ENCODE assay signal across 12 mouse cellular contexts in the genomic region with DNA sequence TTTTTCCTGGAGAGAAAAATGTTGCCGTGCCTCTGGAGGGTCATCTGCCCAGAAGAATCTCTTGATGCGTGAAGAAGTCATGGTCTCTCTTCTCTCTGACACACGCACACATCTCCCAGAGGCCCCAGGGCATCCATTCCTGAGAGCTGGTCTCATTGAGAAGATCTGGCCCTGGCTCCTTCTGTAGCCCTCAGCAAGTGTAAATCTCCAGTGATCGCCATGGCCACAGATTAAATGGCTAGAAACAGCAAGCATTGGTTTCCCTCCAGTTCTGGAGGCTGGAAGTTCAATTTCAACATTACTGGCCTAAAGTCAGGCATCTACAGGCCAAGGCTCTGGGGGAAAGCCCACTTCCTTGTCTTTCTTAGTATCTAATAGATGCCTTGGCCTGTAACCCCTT.
DNase-seq lines count a peak whose midpoint lies in the region; ATAC-seq and TF ChIP-seq lines count a peak whose summit lies in the region.
"Had no signal": no experiment of that assay in that cellular context is flagged by ENCODE, and none has a peak within 500 bp of the region (broad histone marks: within the 10 kb centered on the region; RNA-seq: fewer than 3 reads in every experiment).

No protein-coding gene starts in this region.

- WGBS in heart, embryonic 16.5 days: 64% methylated on average over 4 of the region's 4 CpGs
- WGBS in embryonic facial prominence, embryonic 15.5 days: 44% methylated on average over 4 of the region's 4 CpGs
- WGBS in midbrain, postnatal 0 days: 77% methylated on average over 4 of the region's 4 CpGs

- H3K9ac ChIP-seq in heart, embryonic 16.5 days (ENCODE audit: low read length): no peak overlapping the region
- H3K9ac ChIP-seq in embryonic facial prominence, embryonic 15.5 days: no peak overlapping the region
- no peak overlapping the region for H3K9ac ChIP-seq in midbrain, postnatal 0 days (replicated peaks; ENCODE audit: low read length, poor library complexity, severe bottlenecking)
- H3K9ac ChIP-seq: forebrain, embryonic 13.5 days had no signal

- no peak for DNase-seq in heart, postnatal 4 days
- DNase-seq in retina, postnatal 1 day: peak; percentile 33
- no peak for DNase-seq in retina, embryonic 14.5 days (ENCODE audit: low spot score)
- peak; percentile 47 for DNase-seq in skeletal muscle tissue, adult 2 months (ENCODE audit: low read depth, low spot score)
- DNase-seq in lung, postnatal 25 days (ENCODE audit: low spot score): no peak
- no peak for DNase-seq in midbrain, postnatal 0 days (ENCODE audit: low spot score)
- DNase-seq: cerebellum, adult 18-20 months; layer of hippocampus, postnatal 36 days; liver had no signal

- H3K27ac ChIP-seq in heart, embryonic 16.5 days (ENCODE audit: low read length): 0 out of 2 replicates have a peak overlapping the region, but pooled peaks have one; percentile 23
- peak overlapping the region; percentile 82 for H3K27ac ChIP-seq in embryonic facial prominence, embryonic 15.5 days (replicated peaks)
- no peak overlapping the region for H3K27ac ChIP-seq in midbrain, postnatal 0 days (ENCODE audit: low read depth, low read length)
- H3K27ac ChIP-seq: forebrain, embryonic 13.5 days had no signal

- no peaks in the 10 kb centered on the region for H3K9me3 ChIP-seq in heart, embryonic 16.5 days (replicated peaks; ENCODE audit: control insufficient read depth, low read length)
- no peaks in the 10 kb centered on the region for H3K9me3 ChIP-seq in embryonic facial prominence, embryonic 15.5 days (replicated peaks)
- H3K9me3 ChIP-seq in midbrain, postnatal 0 days (ENCODE audit: low read length): no peaks in the 10 kb centered on the region
- H3K9me3 ChIP-seq: forebrain, embryonic 13.5 days had no signal

- H3K36me3 ChIP-seq in heart, embryonic 16.5 days (ENCODE audit: control insufficient read depth, insufficient read depth): no peaks in the 10 kb centered on the region
- no peaks in the 10 kb centered on the region for H3K36me3 ChIP-seq in embryonic facial prominence, embryonic 15.5 days
- no peaks in the 10 kb centered on the region for H3K36me3 ChIP-seq in midbrain, postnatal 0 days (ENCODE audit: insufficient read depth, low read length)

- H3K27me3 ChIP-seq in heart, embryonic 16.5 days (ENCODE audit: control insufficient read depth, insufficient read depth, low read length): no peaks in the 10 kb centered on the region
- H3K27me3 ChIP-seq in embryonic facial prominence, embryonic 15.5 days: no peaks in the 10 kb centered on the region
- H3K27me3 ChIP-seq in midbrain, postnatal 0 days (ENCODE audit: insufficient read depth, low read length): no peaks in the 10 kb centered on the region

- peaks cover 5% of the 10 kb centered on the region for H3K4me1 ChIP-seq in heart, embryonic 16.5 days (ENCODE audit: control insufficient read depth, insufficient read depth, low read length)
- H3K4me1 ChIP-seq in embryonic facial prominence, embryonic 15.5 days: peaks cover 61% of the 10 kb centered on the region
- no peaks in the 10 kb centered on the region for H3K4me1 ChIP-seq in midbrain, postnatal 0 days (ENCODE audit: insufficient read depth, low read length)

- H3K4me2 ChIP-seq in heart, embryonic 16.5 days (ENCODE audit: low read depth, low read length): no peak overlapping the region
- no peak overlapping the region for H3K4me2 ChIP-seq in embryonic facial prominence, embryonic 15.5 days (replicated peaks)
- H3K4me2 ChIP-seq in midbrain, postnatal 0 days (ENCODE audit: low read depth, low read length, poor library complexity, severe bottlenecking): no peak overlapping the region
- H3K4me2 ChIP-seq: forebrain, embryonic 13.5 days had no signal

- TF ChIP-seq CTCF in midbrain, postnatal 0 days (IDR thresholded peaks at IDR 0.05): no peak

- H3K4me3 ChIP-seq in heart, embryonic 16.5 days (ENCODE audit: low read length): no peak overlapping the region
- H3K4me3 ChIP-seq in embryonic facial prominence, embryonic 15.5 days (replicated peaks): no peak overlapping the region
- no peak overlapping the region for H3K4me3 ChIP-seq in midbrain, postnatal 0 days (ENCODE audit: low read depth, low read length)
- H3K4me3 ChIP-seq: forebrain, embryonic 13.5 days had no signal

- ATAC-seq in heart, embryonic 16.5 days (replicated peaks; ENCODE audit: extremely low read depth, insufficient read depth, low FRiP score): no peak
- ATAC-seq in embryonic facial prominence, embryonic 15.5 days (ENCODE audit: insufficient number of reproducible peaks, low FRiP score, low TSS enrichment, low read depth): no peak
- ATAC-seq in midbrain, postnatal 0 days (ENCODE audit: low FRiP score): no peak
- ATAC-seq: forebrain, embryonic 13.5 days had no signal

Comparison
In these comparisons a context has a peak if more than half of its experiments do, and no peak if none do; other contexts are left out.
1. DNase-seq: peak in retina, postnatal 1 day (single experiment) and skeletal muscle tissue, adult 2 months (single experiment); none in heart, postnatal 4 days (single experiment), retina, embryonic 14.5 days (single experiment), lung, postnatal 25 days (single experiment) and midbrain, postnatal 0 days (single experiment).